Mouse (Mus musculus) hindbrain, postnatal 0 days (tissue): Measurements from ENCODE around the gene Ffar2. TPM values are rescaled to one million over a fixed set of nuclear protein-coding genes. Genes with fewer than 3 reads are reported as not detected.

Experiments used
- ATAC-seq: fragments of 200-750 bp; cut with Nextera tagmentation; 2 replicates; pipeline ENCODE4 v1.8.0; 2017; ENCODE audit warnings: mild to moderate bottlenecking, moderate TSS enrichment, moderate library complexity
- DNase-seq: peaks from one replicate; pipeline ENCODE4 v3.0.0-alpha.2; 2015; ENCODE audit warnings: low spot score
- H3K27ac ChIP-seq: fragments of 300-500 bp; sonication (generic); 2 replicates; pipeline ENCODE4 v1.5.1; 2014; ENCODE audit warnings: mild to moderate bottlenecking
- H3K27me3 ChIP-seq: fragments of 300-500 bp; sonication (generic); 2 replicates; pipeline ENCODE4 v1.6.1; 2014; ENCODE audit warnings: low read length, mixed read lengths; ENCODE audit not compliant: insufficient read depth
- H3K36me3 ChIP-seq: fragments of 300-500 bp; sonication (generic); 2 replicates; pipeline ENCODE4 v1.6.1; 2014; ENCODE audit warnings: low read length, mixed read lengths; ENCODE audit not compliant: insufficient read depth
- H3K4me1 ChIP-seq: fragments of 300-500 bp; sonication (generic); 2 replicates; pipeline ENCODE4 v1.6.1; 2014; ENCODE audit warnings: antibody characterized with exemption, low read length, mixed read lengths; ENCODE audit not compliant: insufficient read depth
- H3K4me2 ChIP-seq: fragments of 300-500 bp; sonication (generic); 2 replicates; pipeline ENCODE4 v1.6.1; 2014; ENCODE audit warnings: low read depth, mild to moderate bottlenecking, low read length, moderate library complexity, mixed read lengths
- H3K4me3 ChIP-seq: fragments of 300-500 bp; sonication (generic); 2 replicates; pipeline ENCODE4 v1.5.1; 2014; ENCODE audit warnings: low read length
- H3K9ac ChIP-seq: fragments of 300-500 bp; sonication (generic); replicated peaks from 2 replicates; pipeline ENCODE4 v1.6.1; 2014; ENCODE audit warnings: mild to moderate bottlenecking, low read length, moderate library complexity, mixed read lengths
- H3K9me3 ChIP-seq: fragments of 300-500 bp; sonication (generic); 2 replicates; pipeline ENCODE4 v1.6.1; 2016; ENCODE audit warnings: low read length, mixed read lengths
- CTCF ChIP-seq: IDR thresholded peaks from 2 replicates; pipeline ENCODE4 v1.5.1; 2016; ENCODE audit warnings: antibody characterized with exemption, control low read depth, low read depth
- WGBS: fragments of 180-500 bp; shearing (Covaris S2); extraction: QIAGEN DNeasy Blood & Tissue Kit; methylation state at CpG from one replicate; pipeline ENCODE4 v1.1.7; 2014; 5-methylcytosine and 5-hydroxymethylcytosine counted together
- polyA plus RNA-seq: library from polyadenylated mRNA; unstranded; fragments of >200 nt; fragmentation: Nextera tagmentation; extraction: Ambion mirVana; gene quantifications from 2 replicates; pipeline ENCODE4 v1.2.1, GENCODE M21; 2015
- total RNA-seq: library from RNA; depleted of rRNA; stranded (reverse); fragments of >200 nt; gene quantifications from 2 replicates; pipeline ENCODE4 v1.2.3, GENCODE M21; 2014

The Ffar2 gene
- total and polyA plus RNA-seq, 2 experiments from 2014 or later, result 0.16 to 0.23 TPM

DNA sequence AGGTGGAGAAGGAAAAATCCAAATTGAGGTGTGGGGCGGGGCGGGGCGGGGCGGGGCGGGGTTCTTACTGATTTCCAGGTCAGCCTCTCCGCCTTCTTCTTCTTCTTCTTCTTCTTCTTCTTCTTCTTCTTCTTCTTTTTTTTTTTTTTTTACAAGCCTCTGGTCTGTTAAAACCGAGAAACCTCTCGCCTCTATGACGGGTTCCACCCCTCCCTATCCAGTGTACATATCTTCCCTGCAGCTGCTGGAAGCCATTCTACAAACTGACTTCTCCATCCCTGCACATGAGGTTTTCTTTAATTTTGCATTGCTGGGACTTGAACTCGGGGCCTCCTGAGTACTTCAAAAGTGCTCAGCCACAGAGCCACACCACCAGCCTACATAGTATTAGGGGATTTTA, 3.1 kb upstream of the Ffar2 start:
- Histone ChIP-seq H3K4me3 (no peak overlapping the region), H3K27me3 (no peaks in the 10 kb centered on the region), H3K4me2 (no peak overlapping the region), H3K36me3 (no peaks in the 10 kb centered on the region), H3K4me1 (no peaks in the 10 kb centered on the region), H3K27ac (no peak overlapping the region), H3K9me3 (no peaks in the 10 kb centered on the region), H3K9ac (no peak overlapping the region)
- ATAC-seq, result no peak
- no peak for TF ChIP-seq CTCF
- DNase-seq, result no peak
- whole genome bisulfite sequencing, result 96% methylated on average over 10 of the region's 10 CpGs

DNA sequence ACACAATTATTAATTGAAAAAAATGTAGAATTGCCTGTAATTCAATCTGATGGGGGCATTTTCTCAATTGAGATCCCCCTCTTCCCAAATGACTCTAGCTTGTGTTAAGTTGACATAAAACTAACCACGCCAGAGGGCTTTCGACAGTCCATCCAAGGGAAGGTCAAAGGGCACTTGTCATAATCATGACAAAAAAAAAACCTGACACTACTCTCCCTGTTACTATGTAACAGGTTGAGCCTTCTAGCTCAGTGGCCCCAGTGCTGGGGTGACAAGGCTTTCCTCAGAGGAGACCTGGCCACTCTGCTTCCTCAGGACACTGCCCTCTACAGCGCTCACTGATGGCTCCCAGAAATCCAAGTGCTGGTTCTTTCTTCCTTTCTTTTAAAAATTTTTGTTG, 731 bp upstream of the Ffar2 start:
- DNase-seq (no peak), ATAC-seq (no peak)
- no peaks in the 10 kb centered on the region for H3K4me1 ChIP-seq
- no peaks in the 10 kb centered on the region for H3K36me3 ChIP-seq
- H3K4me2 ChIP-seq, result no peak overlapping the region
- H3K4me3 ChIP-seq, result no peak overlapping the region
- no peak overlapping the region for H3K9ac ChIP-seq
- 95% methylated on average over 3 of the region's 3 CpGs for WGBS
- no peak for TF ChIP-seq CTCF
- no peak overlapping the region for H3K27ac ChIP-seq
- H3K27me3 ChIP-seq, result no peaks in the 10 kb centered on the region
- no peaks in the 10 kb centered on the region for H3K9me3 ChIP-seq

DNA sequence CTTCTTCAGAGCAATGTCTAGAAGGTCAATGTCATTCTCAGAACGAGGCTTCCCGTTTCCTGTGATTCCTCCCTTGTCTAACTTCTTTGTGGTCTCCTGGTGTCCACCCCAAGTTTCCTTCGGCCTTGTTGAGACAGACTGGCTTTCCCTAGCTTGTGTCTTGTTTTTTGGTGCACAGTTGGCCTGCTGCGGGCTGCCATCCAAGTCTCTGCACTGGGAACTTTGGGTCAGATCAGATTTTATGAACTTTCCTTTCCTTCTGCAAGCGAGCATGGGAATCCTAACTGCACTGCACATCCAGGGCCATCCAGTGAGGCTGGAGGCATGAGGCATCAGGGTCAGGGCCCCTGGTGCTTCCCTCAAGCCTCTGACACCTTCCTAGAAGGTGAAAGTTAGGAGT, 2.0 kb downstream of the Ffar2 start:
- WGBS, result 79% methylated on average over 5 of the region's 5 CpGs
- H3K4me1 ChIP-seq, result no peaks in the 10 kb centered on the region
- no peak for TF ChIP-seq CTCF

DNA sequence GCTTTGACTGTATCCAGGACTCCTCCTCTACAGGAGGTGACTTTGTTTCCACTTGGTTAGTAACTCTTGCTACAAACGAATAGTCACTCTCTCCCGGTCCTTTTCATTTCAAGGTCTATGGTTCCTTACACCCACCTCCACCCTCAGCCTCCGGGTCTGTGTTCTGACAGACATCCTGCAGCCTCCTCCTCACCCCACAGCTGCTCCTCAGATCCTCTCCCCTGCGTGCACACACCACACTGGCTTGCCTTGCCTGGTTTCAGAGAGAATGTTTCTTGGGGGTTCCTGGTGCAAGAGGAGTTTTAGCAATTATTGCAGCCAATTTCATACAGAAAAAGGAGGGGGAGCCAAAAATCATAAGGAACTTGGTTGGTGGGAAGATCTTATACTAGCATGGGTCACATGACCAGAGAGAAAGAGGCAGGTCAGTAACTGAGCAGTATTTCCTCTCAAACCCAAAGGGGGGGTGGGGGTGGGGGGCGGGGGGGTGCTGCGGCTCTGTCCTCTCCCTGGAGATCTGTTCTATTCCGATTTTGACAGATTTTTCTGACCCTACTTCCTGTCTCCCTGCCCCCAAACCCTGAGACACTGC, 2.6 kb downstream of the Ffar2 start:
- DNase-seq (no peak), ATAC-seq (no peak)
- Histone ChIP-seq H3K4me3 (no peak overlapping the region), H3K4me1 (no peaks in the 10 kb centered on the region), H3K9me3 (no peaks in the 10 kb centered on the region), H3K4me2 (no peak overlapping the region), H3K9ac (no peak overlapping the region), H3K27ac (no peak overlapping the region), H3K27me3 (no peaks in the 10 kb centered on the region), H3K36me3 (no peaks in the 10 kb centered on the region)
- WGBS, result 62% methylated on average over 7 of the region's 7 CpGs
- no peak for TF ChIP-seq CTCF

More for the DNA sequence above, 2.0 kb downstream of the Ffar2 start:
- no peak for DNase-seq
- no peaks in the 10 kb centered on the region for H3K36me3 ChIP-seq
- no peak overlapping the region for H3K9ac ChIP-seq
- H3K4me3 ChIP-seq, result no peak overlapping the region
- no peak overlapping the region for H3K4me2 ChIP-seq
- no peaks in the 10 kb centered on the region for H3K27me3 ChIP-seq
- no peak for ATAC-seq
- no peak overlapping the region for H3K27ac ChIP-seq
- H3K9me3 ChIP-seq, result no peaks in the 10 kb centered on the region

DNA sequence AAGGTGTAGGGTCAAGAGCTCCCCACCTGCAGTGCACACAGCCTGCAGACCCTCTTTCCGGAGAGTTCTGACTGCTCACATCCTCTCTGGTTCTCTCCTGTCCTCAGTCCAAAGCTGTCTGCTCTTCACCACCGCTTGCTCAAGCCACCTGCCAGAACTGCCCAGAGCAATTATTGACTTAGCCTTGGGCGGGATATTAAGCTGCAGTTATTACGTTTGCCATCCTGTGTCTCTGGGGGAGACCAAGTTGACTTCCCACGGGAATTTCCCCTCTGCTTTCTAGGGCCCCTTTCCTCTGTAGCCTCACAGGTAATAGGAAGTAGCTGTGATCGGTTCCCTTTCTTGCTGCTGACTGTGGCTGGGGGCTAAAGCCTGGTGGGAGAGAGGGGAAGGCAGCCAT, 3.4 kb downstream of the Ffar2 start:
- H3K9ac ChIP-seq, result no peak overlapping the region
- TF ChIP-seq CTCF, result no peak
- no peak overlapping the region for H3K4me2 ChIP-seq
- H3K4me3 ChIP-seq, result no peak overlapping the region
- no peaks in the 10 kb centered on the region for H3K4me1 ChIP-seq
- H3K9me3 ChIP-seq, result no peaks in the 10 kb centered on the region
- WGBS, result 68% methylated on average over 6 of the region's 6 CpGs
- ATAC-seq (no peak), DNase-seq (no peak)
- no peaks in the 10 kb centered on the region for H3K36me3 ChIP-seq
- no peaks in the 10 kb centered on the region for H3K27me3 ChIP-seq
- H3K27ac ChIP-seq, result no peak overlapping the region

DNA sequence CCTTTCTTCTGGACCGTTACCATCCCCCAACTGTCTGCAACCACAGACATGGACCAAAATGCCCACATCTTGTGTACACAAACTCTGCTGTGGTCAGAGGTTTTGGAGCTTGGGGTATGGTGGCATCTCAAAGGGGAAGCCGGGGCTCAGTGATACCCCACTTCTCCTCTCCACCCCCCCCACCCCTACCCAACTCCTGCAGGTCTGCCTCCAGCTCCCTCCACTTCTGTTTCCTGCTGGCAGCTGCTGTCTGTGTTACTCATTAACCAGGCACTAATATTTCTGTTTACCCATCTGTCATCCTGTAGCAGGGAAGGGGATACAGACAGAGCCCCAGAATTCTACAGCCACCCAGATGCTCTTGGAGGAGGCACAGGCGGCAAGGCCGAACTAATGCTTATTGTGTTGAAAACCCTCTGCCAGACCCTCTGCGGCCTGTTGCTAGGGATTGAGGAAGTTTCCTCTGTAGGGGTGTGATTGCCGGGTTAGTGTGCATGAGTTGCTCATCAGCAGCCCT, 11.2 kb downstream of the Ffar2 start:
- DNase-seq, result peak; percentile 34

DNA sequence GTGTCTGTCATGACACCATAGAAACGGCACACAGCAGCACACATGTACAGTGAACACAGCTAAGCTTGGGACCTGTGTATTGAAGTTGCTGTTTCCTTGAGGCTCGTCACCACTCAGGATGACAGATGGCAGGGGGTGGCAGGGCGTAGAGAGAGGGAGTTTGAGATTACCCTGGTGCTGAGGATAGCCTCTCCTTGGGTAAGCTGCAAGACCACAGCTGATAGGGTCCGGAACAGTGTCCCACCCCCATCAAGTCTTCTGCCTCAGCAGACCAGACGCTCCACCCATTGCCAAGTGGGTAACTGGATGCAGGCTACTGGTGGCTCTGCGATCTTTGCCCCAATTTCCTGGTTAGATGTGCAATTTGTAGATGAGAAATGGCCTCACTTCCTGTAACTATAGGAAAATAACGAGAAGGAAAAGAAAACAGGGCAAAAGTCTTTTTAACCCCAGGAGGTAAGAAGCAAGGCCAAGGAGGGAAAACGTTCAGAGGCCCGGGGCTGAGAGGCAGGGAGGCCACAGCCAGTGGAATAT, 11.8 kb downstream of the Ffar2 start:
- ATAC-seq (peak; percentile 73; the same call in 1 of the 2 replicates), DNase-seq (no peak)
- Histone ChIP-seq H3K27ac (0 out of 2 replicates have a peak overlapping the region, but pooled peaks have one; percentile 45), H3K9me3 (no peaks in the 10 kb centered on the region), H3K4me2 (no peak overlapping the region), H3K27me3 (no peaks in the 10 kb centered on the region), H3K9ac (no peak overlapping the region), H3K4me3 (no peak overlapping the region), H3K36me3 (no peaks in the 10 kb centered on the region), H3K4me1 (no peaks in the 10 kb centered on the region)
- 49% methylated on average over 9 of the region's 9 CpGs for WGBS
- TF ChIP-seq CTCF, result no peak

More for the DNA sequence above, 11.2 kb downstream of the Ffar2 start:
- no peak overlapping the region for H3K4me2 ChIP-seq
- H3K9ac ChIP-seq, result no peak overlapping the region
- no peaks in the 10 kb centered on the region for H3K4me1 ChIP-seq
- no peaks in the 10 kb centered on the region for H3K9me3 ChIP-seq
- TF ChIP-seq CTCF, result no peak
- H3K27me3 ChIP-seq, result no peaks in the 10 kb centered on the region
- H3K27ac ChIP-seq, result peak overlapping the region; percentile 45; the same call in 1 of the 2 replicates
- ATAC-seq, result peak; percentile 75
- H3K4me3 ChIP-seq, result no peak overlapping the region
- 45% methylated on average over 6 of the region's 6 CpGs for WGBS
- no peaks in the 10 kb centered on the region for H3K36me3 ChIP-seq
